Mouse (Mus musculus) liver, adult 2 months (tissue): ENCODE results near the gene Rab25.
A peak's percentile ranks its signal among the peaks of the same experiment; 100 is the strongest.

Experiments
- CTCF ChIP-seq: fragments of 200-500 bp; IDR thresholded peaks from 2 replicates; pipeline ENCODE4 v1.5.1; 2011; ENCODE audit warnings: low read depth, low read length, control low read depth
- POLR2A ChIP-seq: fragments of 200-500 bp; IDR thresholded peaks from 2 replicates; pipeline ENCODE4 v1.6.1; 2011; ENCODE audit warnings: low read length, control low read depth; ENCODE audit not compliant: insufficient read depth; ENCODE audit errors: extremely low read depth

GRCm38 (mm10) chr3:88553525-88553879, 5.4 kb upstream of the Rab25 start, which contains the start of gene Ubqln4:
- TF ChIP-seq CTCF (peak; percentile 76), POLR2A (peak; percentile 45)
